Mouse (Mus musculus) spleen, adult 10 weeks (tissue): ENCODE data around the gene Ocm. TPM values are rescaled to one million over a fixed set of nuclear protein-coding genes. Genes with fewer than 3 reads are reported as not detected.

Source experiments
- polyA plus RNA-seq: library from polyadenylated mRNA; stranded (reverse); fragments of 350-450 nt; fragmentation: Illumina TruSeq; extraction: RNeasy Lipid Tissue Mini Kit (QIAGEN cat#74804); gene quantifications from one replicate; pipeline ENCODE4 v1.2.3, GENCODE M21; 2015; ENCODE audit warnings: low replicate concordance; ENCODE audit not compliant: insufficient read depth

Gene Ocm
- polyA plus RNA-seq, result not detected

GRCm38 (mm10) chr5:144026620-144027263, at the start of gene Ocm:
Gene Ocm, minus strand, starts transcription at chr5:144026670.

DNA sequence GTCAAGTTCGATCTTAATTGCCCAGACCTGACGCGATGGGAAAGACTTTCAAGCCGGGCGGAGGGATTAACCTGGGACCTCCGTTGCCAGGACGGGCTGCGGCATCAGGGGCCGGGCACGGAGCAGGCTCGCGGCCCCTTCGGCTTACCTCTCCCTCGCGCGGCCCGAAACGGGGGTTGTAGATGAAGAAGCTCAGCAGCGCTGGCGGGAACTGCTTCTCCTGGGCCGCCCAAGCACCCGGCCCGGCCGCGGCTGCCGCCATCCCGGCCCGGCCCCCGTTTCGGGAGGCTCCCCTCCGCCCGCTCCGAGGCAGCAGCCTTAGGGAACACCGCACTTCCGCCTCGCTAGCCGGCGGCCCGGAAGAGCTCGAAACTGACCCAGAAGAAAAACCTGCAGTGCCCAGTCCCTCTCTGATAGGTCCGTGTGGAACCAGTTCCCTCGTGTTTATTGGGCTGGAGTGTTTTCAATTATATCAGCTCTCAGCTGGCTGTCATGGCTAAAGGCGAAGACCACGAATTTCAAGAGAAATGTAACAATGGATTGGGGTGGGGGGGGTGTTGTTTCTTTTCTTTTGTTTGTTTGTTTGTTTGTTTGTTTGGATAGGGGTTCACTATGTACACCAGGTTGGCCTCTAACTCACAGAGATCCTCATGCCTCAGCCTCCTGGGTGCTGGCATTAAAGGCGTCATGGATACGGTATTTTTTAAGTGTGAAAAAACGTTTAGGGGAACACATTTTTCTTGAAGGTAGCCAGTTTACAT, 11.7 kb downstream of the Ocm start, which contains the start of gene Ccz1:
Gene Ccz1, minus strand, starts transcription at position 327 of the 761 bp plus-strand sequence.

Other genes starting within 250 kb of the Ocm start
- gene Eif2ak1, start 208.9 kb downstream of the Ocm start, polyA plus RNA-seq, result 48.0 TPM
- 0.21 TPM for gene Ankrd61, start 129.0 kb downstream of the Ocm start, polyA plus RNA-seq
- 27.0 TPM for gene Aimp2, start 116.8 kb downstream of the Ocm start, polyA plus RNA-seq
- gene Pms2, start 116.7 kb downstream of the Ocm start, polyA plus RNA-seq, result 25.8 TPM
- 1.9 TPM for gene Gm42421, start 98.5 kb downstream of the Ocm start, polyA plus RNA-seq
- 1.9 TPM for gene Rsph10b, start 93.6 kb downstream of the Ocm start, polyA plus RNA-seq
- 93.1 TPM for gene Ccz1, start 11.8 kb downstream of the Ocm start, polyA plus RNA-seq
- 18.0 TPM for gene Lmtk2, start 73.8 kb upstream of the Ocm start, polyA plus RNA-seq
- gene Bhlha15, start 163.6 kb upstream of the Ocm start, polyA plus RNA-seq, result 2.0 TPM
- gene Tecpr1, start 196.9 kb upstream of the Ocm start, polyA plus RNA-seq, result 26.0 TPM
- 65.9 TPM for gene Bri3, start 217.8 kb upstream of the Ocm start, polyA plus RNA-seq